Mouse (Mus musculus): ENCODE results near the gene Zfp449. TPM values are rescaled to one million over a fixed set of nuclear protein-coding genes. Genes with fewer than 3 reads are reported as not detected.
A peak's percentile ranks its signal among the peaks of the same experiment; 100 is the strongest.
"Not testable (repeated sequence)": the region's sequence is repeated elsewhere in the genome, so short reads cannot be mapped to it uniquely, and the experiment has no call there.

Gene Zfp449
- polyA plus RNA-seq, 1 experiment from 2014 or later = 10.9 TPM

- no peak for DNase-seq
- 81% methylated on average over 3 of the region's 3 CpGs for WGBS
- H3K4me3 ChIP-seq (ENCODE audit: low read depth, low read length) = no peak overlapping the region
Measured at GRCm38 (mm10) chrX:56342921-56343320, 3.3 kb upstream of the Zfp449 start.

GRCm38 (mm10) chrX:56346932-56347253 lies 693 bp downstream of the Zfp449 start:
- H3K9ac ChIP-seq = peak overlapping the region; percentile 57
- H3K27ac ChIP-seq (ENCODE audit: low read depth) = peak overlapping the region; percentile 67; the same call in 1 of the 2 replicates
- no peaks in the 10 kb centered on the region for H3K9me3 ChIP-seq (ENCODE audit: low read depth, low read length)
- no peaks in the 10 kb centered on the region for H3K27me3 ChIP-seq (ENCODE audit: insufficient read depth, low read length)
- H3K4me3 ChIP-seq (ENCODE audit: low read depth, low read length) = peak overlapping the region; percentile 52
- ATAC-seq (ENCODE audit: insufficient read depth) (peak; percentile 64; the same call in 1 of the 2 replicates), DNase-seq (peak; percentile 82)
- TF ChIP-seq CTCF (IDR thresholded peaks at IDR 0.05; ENCODE audit: low read depth) = no peak
- no peaks in the 10 kb centered on the region for H3K36me3 ChIP-seq (ENCODE audit: insufficient read depth)
- H3K4me1 ChIP-seq (ENCODE audit: insufficient read depth) = no peaks in the 10 kb centered on the region
- peak overlapping the region; percentile 56 for H3K4me2 ChIP-seq
- 25% methylated on average over 8 of the region's 8 CpGs for WGBS

More at GRCm38 (mm10) chrX:56342921-56343320, 3.3 kb upstream of the Zfp449 start:
- H3K4me1 ChIP-seq (ENCODE audit: insufficient read depth) = no peaks in the 10 kb centered on the region
- H3K36me3 ChIP-seq (ENCODE audit: insufficient read depth) = no peaks in the 10 kb centered on the region
- no peak for ATAC-seq (ENCODE audit: insufficient read depth)
- H3K9me3 ChIP-seq (ENCODE audit: low read depth, low read length) = no peaks in the 10 kb centered on the region
- no peak overlapping the region for H3K27ac ChIP-seq (ENCODE audit: low read depth)
- H3K9ac ChIP-seq = no peak overlapping the region
- TF ChIP-seq CTCF (IDR thresholded peaks at IDR 0.05; ENCODE audit: low read depth) = no peak
- H3K4me2 ChIP-seq = no peak overlapping the region
- no peaks in the 10 kb centered on the region for H3K27me3 ChIP-seq (ENCODE audit: insufficient read depth, low read length)

- H3K36me3 ChIP-seq (ENCODE audit: insufficient read depth); H3K4me1 ChIP-seq (ENCODE audit: insufficient read depth); H3K27me3 ChIP-seq (ENCODE audit: insufficient read depth, low read length); H3K27ac ChIP-seq (ENCODE audit: low read depth); H3K9me3 ChIP-seq (ENCODE audit: low read depth, low read length): not testable (repeated sequence)
- H3K4me2 ChIP-seq = peak within 1 kb of the TSS; percentile 63
- H3K9ac ChIP-seq = peak within 1 kb of the TSS; percentile 38
- DNase-seq = peak; percentile 67
- ATAC-seq (ENCODE audit: insufficient read depth) = peak; percentile 95
- H3K4me3 ChIP-seq (ENCODE audit: low read depth, low read length) = peak within 1 kb of the TSS; percentile 44
- WGBS = 8% methylated on average over 43 of the region's 56 CpGs
Measured at GRCm38 (mm10) chrX:56374431-56375128, 28.4 kb downstream of the Zfp449 start, which contains the start of gene Smim10l2a. TSS of gene Smim10l2a (plus strand) at chrX:56374586.

GRCm38 (mm10) chrX:56380852-56381251 lies 34.7 kb downstream of the Zfp449 start:
- no peak for TF ChIP-seq CTCF (IDR thresholded peaks at IDR 0.05; ENCODE audit: low read depth)
- no peak overlapping the region for H3K4me3 ChIP-seq (ENCODE audit: low read depth, low read length)
- H3K4me2 ChIP-seq = no peak overlapping the region
- H3K27me3 ChIP-seq (ENCODE audit: insufficient read depth, low read length) = no peaks in the 10 kb centered on the region
- no peaks in the 10 kb centered on the region for H3K36me3 ChIP-seq (ENCODE audit: insufficient read depth)
- no peak overlapping the region for H3K9ac ChIP-seq
- DNase-seq (peak; percentile 0), ATAC-seq (ENCODE audit: insufficient read depth) (no peak)
- no peak overlapping the region for H3K27ac ChIP-seq (ENCODE audit: low read depth)
- H3K9me3 ChIP-seq (ENCODE audit: low read depth, low read length) = no peaks in the 10 kb centered on the region
- WGBS = 55% methylated on average over 2 of the region's 2 CpGs
- H3K4me1 ChIP-seq (ENCODE audit: insufficient read depth) = no peaks in the 10 kb centered on the region

GRCm38 (mm10) chrX:56384142-56384541 lies 37.9 kb downstream of the Zfp449 start:
- Histone ChIP-seq H3K9ac (no peak overlapping the region), H3K27ac (ENCODE audit: low read depth) (no peak overlapping the region), H3K4me3 (ENCODE audit: low read depth, low read length) (no peak overlapping the region), H3K36me3 (ENCODE audit: insufficient read depth) (no peaks in the 10 kb centered on the region), H3K27me3 (ENCODE audit: insufficient read depth, low read length) (no peaks in the 10 kb centered on the region), H3K9me3 (ENCODE audit: low read depth, low read length) (no peaks in the 10 kb centered on the region), H3K4me2 (no peak overlapping the region), H3K4me1 (ENCODE audit: insufficient read depth) (no peaks in the 10 kb centered on the region)
- DNase-seq (peak; percentile 29), ATAC-seq (ENCODE audit: insufficient read depth) (no peak)
- no peak for TF ChIP-seq CTCF (IDR thresholded peaks at IDR 0.05; ENCODE audit: low read depth)
- WGBS = 68% methylated on average over 2 of the region's 2 CpGs

GRCm38 (mm10) chrX:56404646-56405045 lies 58.4 kb downstream of the Zfp449 start:
- 15% methylated on average over 2 of the region's 2 CpGs for WGBS
- Histone ChIP-seq H3K4me1 (ENCODE audit: insufficient read depth) (no peaks in the 10 kb centered on the region), H3K9ac (no peak overlapping the region), H3K9me3 (ENCODE audit: low read depth, low read length) (no peaks in the 10 kb centered on the region), H3K36me3 (ENCODE audit: insufficient read depth) (no peaks in the 10 kb centered on the region), H3K27me3 (ENCODE audit: insufficient read depth, low read length) (no peaks in the 10 kb centered on the region), H3K4me3 (ENCODE audit: low read depth, low read length) (no peak overlapping the region), H3K4me2 (no peak overlapping the region), H3K27ac (ENCODE audit: low read depth) (no peak overlapping the region)
- ATAC-seq (ENCODE audit: insufficient read depth) = no peak
- no peak for DNase-seq
- TF ChIP-seq CTCF (IDR thresholded peaks at IDR 0.05; ENCODE audit: low read depth) = no peak

- H3K4me2 ChIP-seq = no peak overlapping the region
- DNase-seq (no peak), ATAC-seq (ENCODE audit: insufficient read depth) (no peak)
- no peak for TF ChIP-seq CTCF (IDR thresholded peaks at IDR 0.05; ENCODE audit: low read depth)
- no peaks in the 10 kb centered on the region for H3K4me1 ChIP-seq (ENCODE audit: insufficient read depth)
- no peaks in the 10 kb centered on the region for H3K9me3 ChIP-seq (ENCODE audit: low read depth, low read length)
- no peak overlapping the region for H3K27ac ChIP-seq (ENCODE audit: low read depth)
- WGBS = 50% methylated on average over 1 of the region's 1 CpGs
- no peak overlapping the region for H3K9ac ChIP-seq
- no peaks in the 10 kb centered on the region for H3K27me3 ChIP-seq (ENCODE audit: insufficient read depth, low read length)
- H3K36me3 ChIP-seq (ENCODE audit: insufficient read depth) = no peaks in the 10 kb centered on the region
- H3K4me3 ChIP-seq (ENCODE audit: low read depth, low read length) = no peak overlapping the region
Measured at GRCm38 (mm10) chrX:56405482-56405881, 59.3 kb downstream of the Zfp449 start.
